Mouse (Mus musculus) 3T3-L1 (cell line): Measurements from ENCODE around the gene Ect2.

Experiments
- DNase-seq: peaks from one replicate; pipeline ENCODE4 v3.0.0-alpha.2; 2015; ENCODE audit warnings: low read depth, low spot score

The Ect2 gene

GRCm38 (mm10) chr3:27158910-27159309, 5.2 kb upstream of the Ect2 start:
- peak; percentile 24 for DNase-seq

- no peak for DNase-seq
Measured at GRCm38 (mm10) chr3:27156594-27156949, 2.9 kb upstream of the Ect2 start.

- DNase-seq: no peak
Measured at GRCm38 (mm10) chr3:27155856-27156593, 2.3 kb upstream of the Ect2 start.

GRCm38 (mm10) chr3:27155051-27155855, 1.6 kb upstream of the Ect2 start:
- peak; percentile 91 for DNase-seq

- DNase-seq: peak; percentile 50
Measured at GRCm38 (mm10) chr3:27154280-27154679, 602 bp upstream of the Ect2 start.

- DNase-seq: peak; percentile 79
Measured at GRCm38 (mm10) chr3:27153191-27153671, 447 bp downstream of the Ect2 start.

GRCm38 (mm10) chr3:27145733-27146132, 7.9 kb downstream of the Ect2 start:
- no peak for DNase-seq

GRCm38 (mm10) chr3:27143570-27143969, 10.1 kb downstream of the Ect2 start:
- no peak for DNase-seq

GRCm38 (mm10) chr3:27140101-27140500, 13.6 kb downstream of the Ect2 start:
- no peak for DNase-seq

- DNase-seq: peak; percentile 51
Measured at GRCm38 (mm10) chr3:27121864-27122450, 31.7 kb downstream of the Ect2 start.

GRCm38 (mm10) chr3:27120932-27121331, 32.7 kb downstream of the Ect2 start:
- no peak for DNase-seq

- no peak for DNase-seq
Measured at GRCm38 (mm10) chr3:27118227-27118626, 35.5 kb downstream of the Ect2 start.

GRCm38 (mm10) chr3:27110860-27111259, 42.8 kb downstream of the Ect2 start:
- peak; percentile 58 for DNase-seq

- no peak for DNase-seq
Measured at GRCm38 (mm10) chr3:27109109-27109508, 44.6 kb downstream of the Ect2 start.

- no peak for DNase-seq
Measured at GRCm38 (mm10) chr3:27107142-27107541, 46.5 kb downstream of the Ect2 start.

- DNase-seq: no peak
Measured at GRCm38 (mm10) chr3:27102965-27103364, 50.7 kb downstream of the Ect2 start.

- DNase-seq: no peak
Measured at GRCm38 (mm10) chr3:27098633-27099032, 55.0 kb downstream of the Ect2 start.

GRCm38 (mm10) chr3:27086221-27086620, 67.5 kb downstream of the Ect2 start:
- DNase-seq: no peak

GRCm38 (mm10) chr3:27081229-27082060, 72.2 kb downstream of the Ect2 start:
- no peak for DNase-seq

- DNase-seq: no peak
Measured at GRCm38 (mm10) chr3:27080061-27080770, 73.5 kb downstream of the Ect2 start.

GRCm38 (mm10) chr3:27073884-27074283, 79.8 kb downstream of the Ect2 start:
- no peak for DNase-seq
